Mouse (Mus musculus) B cell, adult 2 months (primary cell): Measurements from ENCODE around the gene Npm1.

ENCODE experiments used
- DNase-seq, 2 experiments: peaks; one replicate each; pipeline ENCODE4 v3.0.0; 2022

Npm1 gene

DNA sequence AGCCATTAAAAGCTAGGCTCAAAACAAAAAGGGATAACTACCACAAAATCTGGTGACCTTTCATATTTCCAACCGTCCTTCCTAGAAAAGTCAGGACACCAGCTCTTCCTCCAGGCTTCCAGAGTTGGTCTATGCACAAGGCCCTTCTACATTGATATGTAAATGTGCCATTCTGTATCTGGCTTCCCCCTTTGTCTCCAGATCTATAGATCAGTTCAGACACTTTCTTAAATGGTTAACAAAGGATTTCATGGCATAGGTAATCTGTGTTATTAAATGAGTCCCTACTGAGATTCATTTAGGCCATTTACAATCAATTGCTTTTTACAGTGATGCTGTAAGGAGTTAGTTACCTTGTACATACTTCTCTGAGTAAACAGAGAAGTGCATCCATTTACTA is 16.8 kb upstream of the Npm1 start:
- DNase-seq: no peak

DNA sequence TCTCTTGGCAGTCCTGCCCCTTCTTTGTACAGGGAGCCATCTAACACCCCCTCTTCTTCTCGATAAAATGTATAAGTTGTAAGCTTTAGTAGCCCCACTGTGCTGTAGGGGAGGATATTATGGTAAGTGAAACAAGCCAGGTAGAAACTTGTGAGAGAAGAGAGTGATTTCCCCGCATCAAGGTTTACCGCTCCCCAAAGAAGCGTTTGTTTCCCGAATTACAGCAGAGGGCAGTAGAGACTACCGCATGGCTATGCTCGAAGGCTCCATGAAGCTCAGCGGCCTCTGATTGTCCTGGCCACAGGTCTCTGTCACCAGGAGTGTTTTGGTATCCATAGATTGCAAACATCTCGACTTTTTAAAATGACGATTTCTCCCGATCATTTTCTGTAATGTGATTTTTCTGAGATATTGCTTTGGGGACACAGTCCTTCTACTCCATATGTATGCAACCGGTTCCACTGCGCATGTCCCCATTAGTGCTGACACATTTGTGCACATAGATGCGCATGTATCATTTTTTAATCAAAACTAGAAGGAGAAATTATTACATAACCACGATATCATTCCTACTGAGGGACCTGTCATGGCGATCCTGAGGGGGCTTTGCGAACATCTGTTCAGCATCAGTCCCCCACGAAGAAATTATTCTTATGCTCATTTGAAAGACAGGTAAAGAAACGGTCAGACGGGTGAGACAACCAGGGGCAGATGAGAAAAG is 13.7 kb upstream of the Npm1 start:
- peak in 1 of 2 experiments; percentile 26 for DNase-seq

DNA sequence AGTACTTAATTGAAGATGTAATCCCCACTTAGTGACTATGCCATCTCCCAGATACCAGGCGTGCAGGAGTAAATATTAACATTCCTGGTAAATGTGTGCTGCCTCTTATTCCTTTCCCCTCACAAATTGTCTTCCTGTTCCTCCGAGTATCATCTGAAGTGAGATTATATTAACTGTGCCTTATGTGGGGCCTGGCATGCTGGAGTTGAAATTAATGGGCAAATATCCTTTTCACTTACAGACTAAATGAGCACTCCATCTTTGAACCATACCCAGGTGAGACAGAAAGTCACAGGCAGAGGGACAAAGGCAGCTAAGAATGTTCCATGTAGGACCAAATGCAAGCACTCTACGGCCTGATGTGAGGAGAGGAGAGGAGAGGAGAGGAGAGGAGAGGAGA is 12.8 kb upstream of the Npm1 start:
- no peak for DNase-seq

DNA sequence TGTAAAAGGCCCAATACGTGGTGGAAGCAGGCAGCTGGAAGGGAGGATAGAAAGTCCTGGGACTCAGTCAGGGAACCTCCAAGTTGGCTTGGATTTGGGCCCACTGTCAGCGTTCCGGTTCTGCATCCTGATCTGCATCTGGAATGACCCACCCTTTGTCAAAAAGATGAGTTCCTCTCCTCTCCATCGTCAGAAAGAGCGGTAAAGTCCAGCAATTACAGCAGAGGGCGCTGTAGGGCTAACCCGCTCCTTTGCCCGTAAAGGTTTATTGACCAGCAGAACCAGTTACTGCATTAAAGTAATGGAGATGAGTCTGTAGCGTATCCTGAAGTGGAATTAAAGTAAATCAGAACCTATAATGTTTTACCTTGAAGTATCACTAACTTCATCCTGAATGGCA is 7.5 kb upstream of the Npm1 start:
- peak; percentile 68 to 69 for DNase-seq

DNA sequence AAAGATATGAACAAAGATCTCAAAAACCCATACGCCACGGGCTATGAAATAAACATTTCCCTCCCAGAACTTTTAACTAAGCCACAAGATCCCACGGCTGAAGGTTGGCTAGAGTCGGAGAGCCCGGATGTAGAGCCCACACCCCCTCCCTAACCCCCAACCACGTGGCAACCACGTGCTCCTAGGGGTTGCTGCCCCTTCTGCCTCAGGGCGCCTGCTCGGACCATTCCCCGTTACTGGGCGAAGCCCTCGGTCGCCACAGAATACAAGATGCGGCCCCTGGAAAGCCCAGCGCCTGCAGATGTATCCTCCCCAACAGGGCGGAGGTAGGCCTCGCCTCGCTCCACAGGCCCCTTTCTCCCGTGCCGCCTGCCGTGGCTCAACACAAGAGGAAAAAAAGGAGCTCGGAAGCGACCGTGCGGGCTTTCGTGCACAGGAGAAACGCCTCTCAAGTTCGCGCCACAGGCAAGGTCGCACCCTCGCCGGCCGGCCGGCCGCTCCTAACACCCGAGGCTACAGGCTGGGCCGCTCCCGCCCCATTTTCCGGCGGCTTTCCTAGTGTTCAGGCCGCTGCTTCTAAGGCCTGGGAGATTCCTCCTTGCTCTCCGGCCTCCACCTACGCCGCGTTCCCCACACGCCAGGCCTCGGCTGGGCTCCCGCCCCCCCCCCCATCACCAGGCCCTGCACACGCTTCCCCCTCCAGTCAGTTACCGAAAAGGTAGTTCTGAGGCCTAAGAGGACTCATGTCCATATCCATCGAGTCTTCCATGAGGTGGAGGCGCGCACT is 602 bp downstream of the Npm1 start:
- peak; percentile 80 to 81 for DNase-seq

DNA sequence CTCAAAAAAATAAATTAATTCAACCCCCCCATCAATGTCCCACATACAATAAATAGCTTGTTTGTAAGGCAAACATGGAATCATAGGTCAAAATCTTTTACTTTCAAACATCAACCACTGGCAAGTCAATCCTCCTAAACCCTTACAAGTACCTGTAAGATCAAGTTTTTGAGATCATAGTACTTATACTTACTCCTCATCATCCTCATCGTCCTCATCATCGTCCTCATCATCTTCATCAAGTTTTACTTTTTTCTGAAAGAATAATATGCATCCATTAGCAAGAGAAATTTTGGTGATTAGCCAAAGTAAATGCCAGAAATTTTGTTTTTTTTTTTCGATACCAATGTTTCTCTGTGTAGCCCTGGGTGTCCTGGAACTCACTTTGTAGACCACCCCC is 3.3 kb downstream of the Npm1 start:
- DNase-seq: no peak

DNA sequence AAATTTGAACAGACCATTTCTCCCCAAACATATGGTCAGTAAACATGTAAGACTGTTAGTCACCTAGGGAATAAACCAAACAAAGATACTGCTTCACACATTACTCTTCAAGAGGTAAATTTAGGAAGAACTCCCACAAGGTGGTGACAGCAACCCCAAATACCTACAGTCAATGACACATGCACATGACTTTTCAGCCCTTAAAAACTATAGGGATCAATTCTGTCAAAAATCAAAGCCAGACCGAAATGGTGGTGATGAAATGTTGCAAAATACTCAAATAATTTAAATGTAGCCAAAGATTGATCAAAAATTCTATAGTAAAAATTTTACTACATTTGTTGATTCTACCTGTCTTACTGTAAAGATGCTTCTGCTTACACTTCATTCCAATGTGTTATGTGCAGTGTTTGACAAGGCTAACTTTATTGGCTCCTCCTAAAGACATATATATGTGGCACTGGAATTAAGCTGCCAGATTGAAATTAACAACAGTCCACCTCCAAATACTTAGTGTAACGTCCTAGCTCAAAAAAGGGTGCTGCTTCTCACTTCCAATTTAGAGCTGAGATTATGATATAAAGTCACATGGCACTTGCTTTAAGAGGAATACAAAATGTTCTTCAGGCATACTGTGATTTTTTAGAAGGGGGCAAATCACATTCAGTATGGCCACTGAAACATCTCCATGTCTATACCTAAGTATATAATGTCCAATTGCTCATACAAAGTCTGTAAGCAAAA is 5.4 kb downstream of the Npm1 start:
- DNase-seq: no peak

DNA sequence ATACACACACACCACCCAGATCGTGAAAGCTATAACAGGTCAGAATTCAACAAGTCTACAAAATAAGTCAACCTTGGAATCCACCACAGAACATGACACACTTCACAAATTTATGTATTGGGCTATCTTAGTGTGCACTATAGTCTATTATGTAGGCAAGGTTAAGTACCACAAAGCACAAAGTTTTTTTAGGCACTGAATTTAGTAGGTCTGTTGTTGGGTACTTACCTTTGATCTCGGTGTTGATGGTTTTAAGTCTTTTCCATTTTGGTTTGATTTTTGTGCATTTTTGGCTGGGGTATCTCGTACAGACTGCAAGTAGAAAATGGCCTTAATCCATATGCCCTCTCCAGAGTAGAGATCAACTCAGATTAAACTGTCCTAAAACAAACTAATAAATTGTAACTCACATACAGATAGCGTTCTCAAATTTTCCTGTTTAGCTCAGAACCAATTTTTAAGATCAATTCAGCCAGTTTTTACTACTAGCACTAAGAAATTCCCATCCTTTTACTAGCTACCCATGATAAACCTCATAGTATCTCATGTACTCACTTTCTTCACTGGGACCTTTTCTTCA is 6.5 kb downstream of the Npm1 start:
- no peak for DNase-seq

DNA sequence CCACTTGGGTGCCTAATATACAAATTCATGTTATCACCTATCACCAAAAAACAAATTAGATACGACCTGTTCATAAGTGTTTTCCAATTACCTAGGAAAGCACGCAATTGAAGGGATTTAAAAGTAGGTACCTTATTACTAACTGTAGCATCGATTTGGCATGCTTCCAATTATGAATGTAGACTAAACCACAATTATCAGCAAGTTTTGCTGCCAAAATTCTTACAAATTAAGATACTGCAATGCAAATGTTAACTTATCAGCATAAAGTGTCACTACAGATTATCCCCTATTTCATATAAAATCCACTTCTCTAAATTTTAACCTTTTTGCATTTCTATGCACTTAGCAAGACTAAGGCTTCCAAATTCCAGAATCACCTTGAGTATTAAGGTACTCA is 8.5 kb downstream of the Npm1 start:
- no peak for DNase-seq

DNA sequence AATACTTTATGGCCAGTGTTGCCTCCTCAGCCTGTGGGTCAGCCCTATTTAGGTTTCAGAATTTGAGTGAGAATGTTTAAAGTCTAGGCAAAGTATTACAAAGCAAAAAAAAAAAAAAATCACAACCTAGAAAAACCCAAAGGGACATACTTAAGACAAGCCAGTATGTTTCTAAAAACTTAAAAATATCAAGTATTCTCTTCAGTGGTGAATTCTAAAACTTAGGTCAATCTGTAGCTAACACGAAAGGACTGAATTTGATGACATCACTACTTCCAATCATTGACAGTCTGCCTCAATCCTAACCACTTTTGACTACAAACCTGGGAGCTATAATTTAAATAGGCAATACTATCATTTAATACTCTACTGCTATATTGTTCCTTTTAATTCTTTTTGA is 10.0 kb downstream of the Npm1 start:
- DNase-seq: no peak

DNA sequence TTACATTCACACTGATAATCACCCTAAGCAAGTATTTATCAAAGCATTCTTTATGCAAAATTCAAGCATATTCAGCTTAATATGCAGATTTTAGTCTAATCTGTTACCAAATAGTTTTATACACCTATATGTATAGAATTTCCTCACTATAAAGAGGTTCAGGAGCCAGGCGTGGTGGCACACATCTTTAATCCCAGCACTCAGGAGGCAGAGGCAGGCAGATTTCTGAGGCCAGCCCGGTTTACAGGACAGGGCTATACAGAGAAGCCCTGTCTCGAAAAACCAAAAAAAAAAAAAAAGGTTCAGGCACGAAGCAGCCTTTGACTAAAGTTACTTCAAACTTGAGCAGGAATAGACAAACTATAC is 11.2 kb downstream of the Npm1 start:
- DNase-seq: no peak

DNA sequence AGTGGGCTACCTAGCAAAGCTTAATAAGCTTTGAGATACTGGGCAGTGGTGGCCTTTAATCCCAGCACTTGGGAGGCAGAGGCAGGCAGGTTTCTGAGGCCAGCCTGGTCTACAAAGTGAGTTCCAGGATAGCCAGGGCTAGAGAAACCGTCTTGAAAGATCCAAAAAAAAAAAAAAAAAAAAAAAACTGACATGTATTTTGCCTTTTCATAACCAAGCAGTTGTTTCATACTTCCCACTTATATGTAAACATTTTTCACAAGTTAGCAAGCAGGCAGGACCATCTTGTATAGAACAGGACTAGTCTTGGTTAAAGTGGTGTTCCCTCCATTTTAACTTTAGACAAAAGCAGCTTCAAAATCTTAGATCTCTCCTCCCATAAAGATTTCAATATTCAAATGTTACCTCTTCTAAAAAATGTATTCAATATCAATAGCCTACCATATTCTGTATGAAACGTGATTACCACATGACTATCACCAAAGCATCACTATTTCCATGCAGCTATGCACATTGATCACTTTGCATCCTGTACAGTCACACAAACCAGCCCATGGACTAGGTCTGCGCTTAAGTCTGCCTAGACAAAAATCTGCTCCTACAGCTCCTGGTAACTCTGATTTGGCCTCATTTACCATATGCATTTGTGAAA is 11.8 kb downstream of the Npm1 start:
- DNase-seq: no peak

DNA sequence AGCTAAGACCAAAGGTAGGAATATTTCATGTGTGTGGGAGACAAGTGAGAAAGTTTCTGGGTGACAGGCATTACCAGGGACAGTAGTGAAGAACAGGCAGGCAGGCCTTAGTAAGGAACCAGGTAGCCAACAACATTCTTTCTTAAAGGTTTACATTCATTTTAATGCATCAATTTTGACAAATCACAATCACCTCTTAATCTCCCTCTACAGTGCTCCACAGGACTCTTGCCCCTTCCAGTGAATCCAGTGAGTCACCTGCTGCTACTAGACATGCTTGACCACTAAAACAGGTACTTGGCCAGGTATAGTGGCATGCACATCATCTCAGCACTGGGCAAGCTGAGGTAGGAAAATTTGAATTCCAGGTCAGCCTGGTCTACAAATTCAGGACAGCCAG is 12.6 kb downstream of the Npm1 start:
- DNase-seq: no peak

DNA sequence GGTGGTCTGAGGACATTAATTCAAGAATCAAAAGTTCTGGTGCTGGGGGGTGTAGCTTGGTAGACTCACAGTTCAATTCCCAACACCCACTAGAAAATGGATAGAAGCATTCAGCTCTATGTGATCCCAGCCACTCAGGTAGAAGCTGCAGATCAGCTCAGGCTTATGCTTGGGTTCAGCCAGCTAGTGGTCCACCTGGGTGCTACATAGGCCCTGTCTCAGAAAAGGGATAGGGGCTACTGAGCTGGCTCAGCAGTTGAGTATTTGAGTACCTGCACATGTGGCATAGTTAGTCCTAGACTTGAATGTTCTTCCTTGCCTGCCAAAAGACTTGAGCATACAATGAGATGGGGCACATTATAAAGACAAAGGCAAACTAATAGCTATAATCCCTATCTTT is 13.6 kb downstream of the Npm1 start:
- no peak for DNase-seq

DNA sequence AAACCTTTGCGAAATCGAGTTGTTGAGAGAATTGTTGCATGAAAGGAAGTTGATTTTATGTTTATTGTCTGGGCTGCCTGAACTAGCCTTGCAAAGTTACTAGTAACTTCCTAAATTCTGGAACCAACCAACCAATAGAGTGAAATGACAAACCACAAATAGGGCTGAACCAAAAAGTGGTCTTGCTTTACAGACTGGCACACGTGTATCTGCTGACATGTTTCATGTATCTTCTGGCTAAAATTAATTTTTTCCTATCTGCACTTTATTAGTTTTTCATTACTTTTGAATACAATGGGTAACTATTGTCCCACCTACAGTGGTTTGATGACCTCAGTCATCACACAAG is 13.9 kb downstream of the Npm1 start:
- DNase-seq: no peak

DNA sequence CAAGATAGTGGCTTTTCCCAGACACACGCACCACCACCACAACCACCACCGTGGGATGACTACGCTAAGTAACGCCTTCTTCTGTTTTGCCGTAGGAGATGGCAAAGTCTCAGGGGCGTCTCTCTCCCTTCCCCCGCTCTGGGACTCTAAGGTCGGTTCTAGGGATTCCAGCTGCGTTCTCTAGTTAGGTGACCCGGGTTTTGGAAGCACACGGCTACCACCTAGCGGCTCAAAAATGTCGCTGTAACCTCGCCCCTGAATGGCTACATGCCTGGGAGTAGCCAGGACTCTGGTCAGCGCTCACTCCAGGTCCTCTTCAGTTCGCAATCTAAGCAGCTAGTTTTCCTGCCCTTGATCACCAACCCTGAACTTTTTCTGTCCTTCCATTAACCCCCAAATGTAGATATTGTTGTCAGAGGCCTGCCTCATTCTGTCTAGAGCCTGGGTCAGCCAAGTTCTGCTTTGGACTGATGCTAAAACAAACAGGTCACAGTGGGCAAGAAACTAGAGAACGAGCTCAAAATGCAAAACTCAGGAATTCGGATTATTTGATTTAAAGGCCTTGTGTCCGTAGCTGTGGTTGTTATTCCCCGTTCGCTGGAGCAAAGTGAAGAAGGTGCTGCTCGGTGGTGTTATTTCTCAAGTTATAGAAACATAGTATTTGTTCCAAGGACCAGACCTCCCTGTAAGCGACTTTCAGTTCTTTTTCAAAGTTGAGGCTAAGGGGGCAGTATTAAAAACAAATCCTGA is 14.5 kb downstream of the Npm1 start:
- DNase-seq: peak; percentile 74 to 75

DNA sequence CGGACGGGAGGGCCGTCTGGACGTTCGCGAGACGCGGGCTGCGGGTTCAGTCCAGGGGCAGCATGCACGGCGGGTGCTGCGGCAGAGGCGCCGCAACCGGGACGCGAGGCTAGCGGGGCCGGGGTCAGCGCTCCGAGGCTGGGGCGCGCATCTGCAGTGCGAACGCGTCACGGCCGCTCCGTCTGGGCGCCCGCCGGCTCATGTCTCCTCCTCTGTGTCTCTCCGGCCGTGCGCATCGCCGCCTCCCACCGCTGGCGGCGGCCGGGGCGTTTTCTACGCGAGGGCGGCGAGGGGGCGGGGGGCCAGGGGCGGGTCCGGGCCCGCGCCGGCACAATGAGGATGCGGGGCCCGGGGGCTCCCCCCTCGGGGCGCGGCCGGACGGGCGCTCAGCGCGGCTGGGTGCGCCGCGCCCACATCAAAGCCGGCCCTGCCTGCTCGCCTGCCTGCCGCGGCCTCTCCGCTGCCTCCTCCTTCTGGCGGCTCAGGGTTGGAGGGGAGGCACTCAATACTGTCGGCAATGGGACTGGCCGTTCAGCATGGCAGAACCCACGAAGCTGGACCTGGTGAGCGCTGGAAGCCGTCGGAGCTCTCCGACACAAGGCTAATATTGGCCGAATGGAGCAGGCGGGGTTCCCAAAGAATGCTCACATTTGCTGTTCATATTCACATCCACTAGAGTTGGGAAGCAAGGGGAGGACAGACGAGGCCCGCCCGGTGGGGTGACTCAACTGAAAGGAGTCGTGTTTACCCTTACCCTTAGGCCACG is 15.3 kb downstream of the Npm1 start:
- peak; percentile 57 to 59 for DNase-seq

DNA sequence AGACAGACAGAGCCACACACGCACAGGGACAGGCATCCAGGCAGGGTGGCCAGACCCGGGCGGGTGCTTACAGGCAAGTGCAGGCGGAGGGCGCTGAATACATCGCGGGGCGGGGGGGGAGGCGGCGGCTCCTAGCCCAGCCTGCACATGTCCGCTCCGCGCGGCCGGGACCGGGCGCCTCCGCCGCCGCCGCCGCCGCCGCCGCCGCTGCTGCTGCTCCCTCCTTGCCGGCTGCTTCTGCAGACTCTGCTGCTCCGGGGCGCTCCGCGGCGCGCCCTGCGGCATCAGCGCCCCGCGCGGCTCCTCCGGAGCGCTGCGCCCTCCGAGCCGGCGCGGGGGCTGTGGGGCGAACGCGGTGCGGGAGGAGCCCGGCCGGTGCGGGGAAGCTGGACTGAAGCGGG is 15.8 kb downstream of the Npm1 start, which contains the start of gene Fgf18:
TSS of gene Fgf18 (minus strand) at position 230 of the 401 bp plus-strand sequence.
- DNase-seq: peak; percentile 38 to 48

DNA sequence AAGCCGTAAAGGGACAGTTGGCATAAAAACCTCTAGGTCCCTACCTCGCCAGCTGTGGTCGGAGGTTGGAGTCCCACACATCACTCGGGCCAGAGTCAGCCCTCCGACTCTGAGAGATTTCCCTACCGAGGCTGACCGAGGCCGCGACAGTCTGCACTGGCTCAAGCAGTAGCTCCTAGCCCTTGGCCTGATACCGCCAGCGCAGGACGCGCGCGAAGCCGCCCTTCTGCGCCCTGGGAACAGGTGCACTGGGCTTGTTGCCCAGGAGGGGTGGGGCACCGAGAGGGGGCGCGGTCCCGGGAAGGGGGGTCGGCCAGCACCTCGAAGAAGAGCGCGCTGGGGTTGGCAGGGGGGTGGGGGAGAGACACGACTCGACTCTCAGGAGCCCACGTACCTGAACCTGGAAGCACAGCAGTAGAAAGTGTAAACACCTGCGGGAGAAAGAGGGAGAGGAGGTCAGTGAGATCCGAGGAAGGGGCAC is 16.3 kb downstream of the Npm1 start:
- peak; percentile 28 to 41 for DNase-seq

DNA sequence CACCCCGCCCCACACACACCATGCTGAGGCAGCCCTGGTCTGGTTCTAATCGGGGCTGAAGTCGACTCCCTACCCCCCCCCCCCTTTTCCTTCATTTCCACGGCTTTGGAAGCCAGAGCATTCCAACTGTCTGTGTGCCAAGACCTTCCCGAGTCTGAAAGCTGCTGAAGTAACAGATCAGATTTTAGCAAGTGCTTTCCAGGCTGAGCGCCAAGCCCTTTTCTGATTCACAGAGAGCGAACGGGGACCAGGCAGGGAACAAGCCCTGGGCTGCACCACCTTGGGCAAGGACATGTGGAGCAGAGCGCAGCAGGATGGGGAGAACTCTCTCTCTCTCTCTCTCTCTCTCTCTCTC is 16.9 kb downstream of the Npm1 start:
- no peak for DNase-seq
